Mouse (Mus musculus): ENCODE measurements around the gene Smyd3.
"Not testable (repeated sequence)": the region's sequence is repeated elsewhere in the genome, so short reads cannot be mapped to it uniquely, and the experiment has no call there.

Gene Smyd3

DNA sequence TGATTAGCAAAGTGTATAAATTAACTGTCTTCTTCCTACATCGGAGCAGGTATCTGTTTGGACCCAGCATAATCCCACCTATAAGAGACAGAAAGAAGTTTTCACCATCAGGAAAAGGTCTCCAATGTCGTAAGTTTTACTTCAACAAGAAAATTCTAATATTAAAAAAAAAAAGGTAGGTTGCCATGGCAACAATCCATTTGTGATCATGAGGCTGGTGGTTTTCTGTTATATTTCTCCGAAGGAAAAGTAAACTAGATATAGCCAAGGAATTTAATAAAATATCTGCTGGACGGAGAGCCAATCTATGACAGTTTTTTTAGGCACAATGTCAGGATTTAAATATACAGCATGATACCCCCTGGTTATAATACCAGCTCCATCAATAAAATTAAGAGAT, 142.9 kb downstream of the Smyd3 start:
- DNase-seq (ENCODE audit: low read depth, low spot score) = no peak

GRCm38 (mm10) chr1:179373911-179374310, 143.9 kb downstream of the Smyd3 start:
- no peak for DNase-seq (ENCODE audit: low read depth, low spot score)

- no peak for DNase-seq (ENCODE audit: low read depth, low spot score)
Measured at GRCm38 (mm10) chr1:179371191-179371590, 146.7 kb downstream of the Smyd3 start.

DNA sequence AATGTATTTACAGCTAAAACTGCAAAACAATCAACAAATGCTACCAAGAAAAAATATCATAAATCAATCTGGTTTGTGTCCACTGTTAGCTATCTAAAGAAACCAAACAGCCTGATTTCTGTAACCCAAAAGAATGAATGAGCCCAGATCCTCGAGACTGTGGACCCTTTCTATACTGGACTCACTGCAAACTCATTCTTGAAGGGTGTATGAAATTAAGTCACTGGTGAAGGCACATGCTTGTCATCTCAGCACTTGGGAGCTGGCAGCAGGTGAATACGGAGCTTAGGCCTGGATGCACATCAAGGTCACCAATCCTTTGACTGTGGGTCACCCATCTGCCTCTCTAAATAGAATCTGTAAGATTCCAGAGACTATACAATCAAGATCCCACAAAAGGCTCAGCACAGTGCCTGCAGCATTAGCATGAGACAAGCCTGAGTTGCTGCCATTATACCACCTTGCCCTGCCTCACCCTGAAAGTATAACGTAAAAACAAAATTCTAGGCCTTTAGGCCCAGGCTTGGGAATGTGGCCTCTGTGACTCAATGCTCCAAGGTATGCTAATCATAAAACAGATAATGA, 149.3 kb downstream of the Smyd3 start:
- peak; percentile 48 for DNase-seq (ENCODE audit: low read depth, low spot score)

GRCm38 (mm10) chr1:179361481-179362466, 156.1 kb downstream of the Smyd3 start:
- DNase-seq (ENCODE audit: low read depth, low spot score) = no peak

- DNase-seq (ENCODE audit: low read depth, low spot score) = no peak
Measured at GRCm38 (mm10) chr1:179357111-179357510, 160.7 kb downstream of the Smyd3 start.

- DNase-seq (ENCODE audit: low read depth, low spot score) = no peak
Measured at GRCm38 (mm10) chr1:179354250-179354649, 163.6 kb downstream of the Smyd3 start.

GRCm38 (mm10) chr1:179345318-179345925, 172.4 kb downstream of the Smyd3 start:
- no peak for DNase-seq (ENCODE audit: low read depth, low spot score)

DNA sequence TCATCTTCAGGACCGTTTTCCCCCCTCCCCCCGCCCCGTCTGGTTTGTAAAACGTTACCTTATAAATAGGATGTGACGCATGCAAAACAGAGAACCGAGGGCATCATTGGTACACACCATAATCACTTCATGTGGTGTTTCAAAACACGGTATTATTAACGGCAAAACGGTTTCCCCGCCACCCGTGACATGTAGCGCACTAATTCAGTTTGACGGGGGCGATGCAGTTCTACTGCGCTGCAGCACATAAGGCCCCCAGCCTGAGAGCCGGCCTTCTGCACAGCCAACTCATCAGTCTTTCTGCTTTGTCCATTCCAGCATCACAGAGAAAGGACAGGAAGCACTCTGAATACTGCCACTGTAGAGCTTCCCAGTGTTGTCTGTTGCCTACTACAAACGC, 174.4 kb downstream of the Smyd3 start:
- DNase-seq (ENCODE audit: low read depth, low spot score) = no peak

DNA sequence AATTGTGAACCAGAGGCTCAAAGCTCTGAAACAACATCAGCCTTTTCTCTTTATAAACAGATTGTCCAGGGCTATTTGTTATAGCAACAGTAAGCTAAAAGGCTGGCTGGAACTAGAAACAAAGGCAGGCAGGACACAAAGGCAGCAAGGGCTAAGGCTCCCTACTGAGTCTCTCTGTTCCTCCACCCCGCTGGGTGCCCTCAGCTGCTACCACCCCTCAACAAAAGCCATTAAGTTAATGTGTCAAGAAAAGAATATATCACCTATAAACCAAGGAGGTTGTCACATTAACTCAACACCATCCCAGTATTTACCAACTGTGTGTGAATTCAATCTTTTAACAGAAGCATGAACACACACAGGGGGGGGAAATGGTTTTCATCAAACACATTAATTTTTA, 176.3 kb downstream of the Smyd3 start:
- DNase-seq (ENCODE audit: low read depth, low spot score) = no peak

- no peak for DNase-seq (ENCODE audit: low read depth, low spot score)
Measured at GRCm38 (mm10) chr1:179339066-179339465, 178.8 kb downstream of the Smyd3 start.

GRCm38 (mm10) chr1:179337529-179337928, 180.3 kb downstream of the Smyd3 start:
- DNase-seq (ENCODE audit: low read depth, low spot score) = no peak

DNA sequence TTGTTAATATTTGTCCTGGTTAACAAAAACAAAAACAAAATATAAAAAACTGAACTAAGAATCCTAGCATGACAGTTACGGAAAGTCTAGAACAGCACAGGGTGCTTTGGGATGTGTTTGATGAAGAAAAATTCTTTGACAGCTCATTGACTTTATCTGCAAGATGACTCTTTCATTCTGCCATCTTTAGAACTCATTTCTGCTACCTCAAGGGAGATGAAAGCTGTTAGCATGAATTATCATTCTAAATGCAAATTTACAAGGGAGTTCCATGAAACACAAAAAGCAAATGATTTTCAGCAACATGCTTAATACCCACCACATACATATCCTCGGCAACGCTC, 190.9 kb downstream of the Smyd3 start:
- DNase-seq (ENCODE audit: low read depth, low spot score) = no peak

GRCm38 (mm10) chr1:179326262-179326964, 191.4 kb downstream of the Smyd3 start:
- no peak for DNase-seq (ENCODE audit: low read depth, low spot score)

DNA sequence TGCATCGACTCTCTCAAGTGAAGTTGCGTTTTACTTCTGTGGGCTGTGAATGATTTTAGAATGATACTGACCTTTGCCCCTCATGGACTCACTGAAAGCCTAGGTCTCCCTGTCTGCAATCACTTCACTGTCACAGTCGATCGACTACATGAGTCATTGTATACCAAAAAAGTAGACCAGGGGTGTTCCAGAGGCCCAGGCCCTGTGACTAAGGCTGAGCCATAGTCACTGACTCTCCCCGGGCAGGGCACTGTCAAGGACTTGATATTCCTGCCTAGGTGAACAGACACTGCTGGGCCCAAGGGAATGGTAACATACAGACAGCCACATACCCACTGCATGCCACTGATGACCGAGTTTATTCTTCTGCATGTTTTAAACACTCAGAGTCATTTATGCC, 193.6 kb downstream of the Smyd3 start:
- DNase-seq (ENCODE audit: low read depth, low spot score) = no peak

DNA sequence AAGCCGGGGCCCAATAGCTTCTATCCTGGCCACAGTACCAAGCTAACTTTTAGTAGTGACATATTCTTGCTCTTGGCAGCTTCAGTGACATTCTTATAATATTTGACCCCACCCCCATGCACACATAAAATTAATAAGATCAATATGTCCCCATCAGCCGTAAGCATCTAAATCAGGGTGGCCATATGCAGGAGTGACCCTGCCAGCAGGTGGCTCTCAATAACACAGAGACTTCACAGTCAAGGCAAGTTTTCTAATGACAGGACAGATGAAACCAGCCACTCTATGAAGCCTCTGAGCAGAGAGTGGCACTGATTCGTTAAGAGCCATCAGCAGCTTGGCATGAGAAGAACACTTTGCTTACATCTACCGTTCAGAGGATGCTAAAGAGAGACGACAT, 204.2 kb downstream of the Smyd3 start:
- DNase-seq (ENCODE audit: low read depth, low spot score) = no peak

GRCm38 (mm10) chr1:179309487-179309886, 208.4 kb downstream of the Smyd3 start:
- DNase-seq (ENCODE audit: low read depth, low spot score) = no peak

DNA sequence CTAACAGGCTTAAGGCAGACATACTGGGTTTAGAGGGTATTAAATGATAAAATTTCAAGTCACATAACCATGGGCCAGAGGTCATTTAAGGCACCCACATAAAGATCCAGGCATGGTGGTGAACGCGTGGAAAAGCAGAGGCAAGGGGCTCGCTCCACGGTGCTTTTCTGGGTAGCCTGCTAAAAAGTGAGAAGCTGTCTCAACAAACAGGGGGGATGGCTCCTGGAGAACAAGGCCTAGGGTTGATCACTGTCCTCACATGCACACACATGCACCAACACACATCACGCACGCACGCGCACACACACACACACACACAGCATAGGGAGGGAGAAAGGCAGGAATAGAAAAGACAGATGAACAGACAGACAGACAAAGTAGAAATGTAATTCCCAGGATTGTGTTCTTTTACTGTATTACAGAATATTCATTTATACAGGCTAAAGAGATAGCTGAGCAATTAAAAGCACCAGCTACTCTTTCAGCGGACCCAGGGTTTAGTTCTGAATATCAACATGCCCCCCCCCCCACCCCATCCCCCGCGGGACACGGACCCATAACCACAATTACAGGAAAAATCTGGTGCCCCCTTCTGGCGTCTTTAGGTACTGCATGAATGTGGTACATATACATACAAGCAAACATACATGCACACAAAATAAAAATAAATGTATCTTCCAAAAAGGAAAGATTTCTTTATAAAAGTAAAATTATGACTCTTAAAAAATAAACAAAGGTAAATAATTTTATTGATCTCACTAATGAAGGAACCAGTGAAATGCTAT, 215.2 kb downstream of the Smyd3 start:
- peak; percentile 31 for DNase-seq (ENCODE audit: low read depth, low spot score)

DNA sequence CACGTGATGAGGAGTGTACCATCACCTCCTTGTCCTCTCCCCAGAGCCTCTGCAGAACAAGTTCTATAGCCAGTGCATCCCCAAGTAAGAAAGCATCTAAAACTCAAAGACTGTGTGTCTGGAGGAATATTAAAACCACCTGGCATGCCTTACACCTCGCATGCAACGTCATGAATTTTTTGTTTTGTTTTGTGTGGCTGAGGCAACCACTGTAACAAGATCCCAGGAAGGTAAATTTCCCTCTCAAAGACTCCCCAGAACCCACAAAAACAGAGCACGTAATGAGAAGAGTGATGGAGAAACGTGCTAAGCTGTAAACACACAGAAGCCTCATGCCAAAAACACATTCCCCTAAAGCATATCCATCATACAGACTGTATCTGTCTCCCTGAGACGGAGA, 222.2 kb downstream of the Smyd3 start:
- DNase-seq (ENCODE audit: low read depth, low spot score) = no peak

DNA sequence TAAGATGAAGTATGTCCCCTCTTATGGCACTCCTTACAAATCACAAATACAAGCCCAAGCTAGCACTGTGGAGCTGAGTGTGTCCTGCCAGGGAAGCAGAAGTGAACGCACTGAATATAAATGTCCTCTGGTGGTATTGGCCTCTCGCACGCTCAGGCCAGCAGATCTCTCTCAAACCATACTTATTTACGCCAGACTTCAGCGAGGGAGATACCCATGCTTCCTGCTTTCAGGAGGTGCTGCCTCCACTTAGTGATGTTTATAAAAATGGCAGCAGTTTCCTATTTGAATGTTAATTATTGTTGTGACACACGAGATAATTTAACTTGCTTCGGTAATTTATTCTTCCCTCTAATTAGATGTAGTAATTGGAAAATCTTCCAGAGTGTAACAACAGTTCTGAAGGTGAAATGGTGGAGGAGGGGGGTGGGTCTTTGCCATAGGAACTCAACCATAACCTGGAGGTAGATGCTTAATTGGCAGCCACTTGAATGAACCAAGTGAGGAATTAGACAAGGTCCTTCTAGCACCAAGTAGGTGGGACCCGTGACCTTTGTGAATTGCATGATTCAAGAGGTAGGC, 224.0 kb downstream of the Smyd3 start:
- no peak for DNase-seq (ENCODE audit: low read depth, low spot score)

DNA sequence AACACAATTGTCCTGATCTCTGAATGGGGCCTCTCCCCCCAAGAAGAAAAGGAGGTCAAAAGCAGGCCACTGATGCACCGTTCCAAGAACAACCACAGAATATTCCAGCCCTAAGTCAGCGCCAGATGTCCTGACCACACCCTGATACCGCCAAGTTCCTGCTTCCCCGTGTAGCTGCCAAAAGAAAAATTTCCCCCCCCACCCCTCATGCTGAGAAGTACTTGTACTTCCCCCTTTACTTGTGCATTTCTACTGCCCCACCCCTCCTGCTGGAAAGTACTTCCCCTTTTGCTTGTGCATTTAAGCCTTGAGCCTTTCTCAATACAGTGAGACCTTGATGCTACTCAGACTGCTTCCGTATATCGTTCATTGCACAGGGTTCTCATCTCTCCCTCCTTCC, 227.7 kb downstream of the Smyd3 start:
- DNase-seq (ENCODE audit: low read depth, low spot score) = not testable (repeated sequence)
